Mouse (Mus musculus): ENCODE data around the gene Smco4. TPM values are rescaled to one million over a fixed set of nuclear protein-coding genes. Genes with fewer than 3 reads are reported as not detected.
"Not testable (repeated sequence)": the region's sequence is repeated elsewhere in the genome, so short reads cannot be mapped to it uniquely, and the experiment has no call there.

The Smco4 gene
- total RNA-seq, 2 experiments from 2014 or later, result 9.4 to 11.3 TPM

- no peak for DNase-seq
These were observed 45.8 kb downstream of the Smco4 start for GRCm38 (mm10) chr9:15538979-15539533.

- no peak for DNase-seq
These were observed 48.6 kb downstream of the Smco4 start for GRCm38 (mm10) chr9:15541735-15542354.

GRCm38 (mm10) chr9:15550461-15550961 is 57.3 kb downstream of the Smco4 start:
- DNase-seq, result no peak

- not testable (repeated sequence) for DNase-seq
These were observed 57.8 kb downstream of the Smco4 start for GRCm38 (mm10) chr9:15551073-15551472.

GRCm38 (mm10) chr9:15551933-15552851 is 59.0 kb downstream of the Smco4 start:
- DNase-seq, result no peak

GRCm38 (mm10) chr9:15553322-15553721 is 60.1 kb downstream of the Smco4 start:
- no peak for DNase-seq

- no peak for DNase-seq
These were observed 67.2 kb downstream of the Smco4 start for GRCm38 (mm10) chr9:15560451-15560850.

GRCm38 (mm10) chr9:15562353-15562752 is 69.1 kb downstream of the Smco4 start:
- no peak for DNase-seq

GRCm38 (mm10) chr9:15574750-15575454 is 81.7 kb downstream of the Smco4 start:
- no peak for DNase-seq

- DNase-seq, result no peak
These were observed 85.2 kb downstream of the Smco4 start for GRCm38 (mm10) chr9:15578427-15578826.

- DNase-seq, result no peak
These were observed 85.7 kb downstream of the Smco4 start for GRCm38 (mm10) chr9:15578946-15579345.

- DNase-seq, result no peak
These were observed 86.9 kb downstream of the Smco4 start for GRCm38 (mm10) chr9:15580176-15580575.

- no peak for DNase-seq
These were observed 88.8 kb downstream of the Smco4 start for GRCm38 (mm10) chr9:15582026-15582425.

- DNase-seq, result no peak
These were observed 91.0 kb downstream of the Smco4 start for GRCm38 (mm10) chr9:15584209-15584608.

GRCm38 (mm10) chr9:15585956-15586355 is 92.7 kb downstream of the Smco4 start:
- no peak for DNase-seq

- DNase-seq, result no peak
These were observed 94.1 kb downstream of the Smco4 start for GRCm38 (mm10) chr9:15587157-15587854.

- no peak for DNase-seq
These were observed 100.9 kb downstream of the Smco4 start for GRCm38 (mm10) chr9:15594148-15594547.

Measured in gastrocnemius, postnatal 25 days (tissue).